Mouse (Mus musculus) heart, embryonic 16.5 days (tissue): ENCODE results near the gene Grasp. TPM values are rescaled to one million over a fixed set of nuclear protein-coding genes. Genes with fewer than 3 reads are reported as not detected.

Source experiments
- ATAC-seq: fragments of 200-750 bp; cut with Nextera tagmentation; replicated peaks from 2 replicates; pipeline ENCODE4 v1.8.0; 2017; ENCODE audit warnings: moderate number of reproducible peaks; ENCODE audit not compliant: insufficient read depth, low FRiP score; ENCODE audit errors: extremely low read depth
- H3K27ac ChIP-seq: fragments of 300-500 bp; sonication (generic); 2 replicates; pipeline ENCODE4 v1.5.1; 2014; ENCODE audit warnings: mild to moderate bottlenecking, low read length, control low read depth, moderate library complexity
- H3K27me3 ChIP-seq: fragments of 300-500 bp; sonication (generic); 2 replicates; pipeline ENCODE4 v1.6.1; 2014; ENCODE audit warnings: low read length, mixed read lengths; ENCODE audit not compliant: control insufficient read depth, insufficient read depth
- H3K36me3 ChIP-seq: fragments of 300-500 bp; sonication (generic); 2 replicates; pipeline ENCODE4 v1.6.1; 2014; ENCODE audit not compliant: control insufficient read depth, insufficient read depth
- H3K4me1 ChIP-seq: fragments of 300-500 bp; sonication (generic); 2 replicates; pipeline ENCODE4 v1.6.1; 2014; ENCODE audit warnings: low read length, mixed read lengths; ENCODE audit not compliant: control insufficient read depth, insufficient read depth
- H3K4me2 ChIP-seq: fragments of 300-500 bp; sonication (generic); 2 replicates; pipeline ENCODE4 v1.6.1; 2014; ENCODE audit warnings: low read depth, mild to moderate bottlenecking, control low read depth, low read length
- H3K4me3 ChIP-seq: fragments of 300-500 bp; sonication (generic); 2 replicates; pipeline ENCODE4 v1.5.1; 2014; ENCODE audit warnings: mild to moderate bottlenecking, control low read depth, low read length
- H3K9ac ChIP-seq: fragments of 300-500 bp; sonication (generic); 2 replicates; pipeline ENCODE4 v1.6.1; 2014; ENCODE audit warnings: low read length, control low read depth
- H3K9me3 ChIP-seq: fragments of 300-500 bp; sonication (generic); replicated peaks from 2 replicates; pipeline ENCODE4 v1.6.1; 2016; ENCODE audit warnings: low read length; ENCODE audit not compliant: control insufficient read depth
- WGBS: fragments of 180-500 bp; shearing (Covaris S2); extraction: QIAGEN DNeasy Blood & Tissue Kit; methylation state at CpG from one replicate; pipeline ENCODE4 v1.1.7; 2014; 5-methylcytosine and 5-hydroxymethylcytosine counted together
- polyA plus RNA-seq: library from polyadenylated mRNA; unstranded; fragments of >200 nt; fragmentation: Nextera tagmentation; extraction: Ambion mirVana; gene quantifications from 2 replicates; pipeline ENCODE4 v1.2.1, GENCODE M21; 2015

Gene Grasp
- polyA plus RNA-seq, 1 experiment from 2014 or later: 3.4 TPM

- Histone ChIP-seq H3K27ac (no peak overlapping the region), H3K27me3 (no peaks in the 10 kb centered on the region), H3K4me1 (peaks cover 2% of the 10 kb centered on the region; the same call in 1 of the 2 replicates), H3K4me3 (no peak overlapping the region), H3K9ac (no peak overlapping the region), H3K4me2 (no peak overlapping the region), H3K9me3 (no peaks in the 10 kb centered on the region), H3K36me3 (peaks cover 14% of the 10 kb centered on the region)
- ATAC-seq: no peak
- WGBS: 76% methylated on average over 4 of the region's 4 CpGs
Measured at GRCm38 (mm10) chr15:101216036-101216435, 8.0 kb upstream of the Grasp start.

DNA sequence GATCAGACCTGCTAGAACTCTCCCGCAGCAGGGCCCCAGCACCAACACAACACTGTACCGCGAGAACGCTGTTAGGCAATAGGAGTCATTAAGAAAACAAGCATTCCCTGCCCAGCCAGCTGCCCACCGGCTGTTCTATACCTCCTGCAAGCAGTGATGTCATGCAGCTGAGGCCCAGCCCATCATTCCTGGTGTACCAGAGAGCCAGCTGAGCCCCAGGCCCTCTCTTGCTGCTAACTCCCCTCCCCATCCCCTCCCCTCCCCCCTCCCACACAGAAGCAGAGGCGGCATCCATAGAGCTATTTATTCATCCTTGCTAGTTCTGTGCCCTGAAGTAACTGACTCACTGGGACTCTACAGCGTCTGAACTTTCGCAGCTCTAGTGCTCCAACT, 3.1 kb upstream of the Grasp start:
- Histone ChIP-seq H3K4me2 (no peak overlapping the region), H3K27me3 (peaks cover 10% of the 10 kb centered on the region), H3K9me3 (no peaks in the 10 kb centered on the region), H3K36me3 (no peaks in the 10 kb centered on the region), H3K9ac (no peak overlapping the region), H3K4me3 (no peak overlapping the region), H3K27ac (no peak overlapping the region), H3K4me1 (peaks cover 19% of the 10 kb centered on the region)
- WGBS: 13% methylated on average over 8 of the region's 8 CpGs
- no peak for ATAC-seq

- no peaks in the 10 kb centered on the region for H3K9me3 ChIP-seq
- H3K4me2 ChIP-seq: peak overlapping the region; percentile 63
- peak overlapping the region; percentile 45 for H3K4me3 ChIP-seq
- no peak for ATAC-seq
- peaks cover 11% of the 10 kb centered on the region for H3K27me3 ChIP-seq
- no peak overlapping the region for H3K9ac ChIP-seq
- peaks cover 21% of the 10 kb centered on the region for H3K4me1 ChIP-seq
- WGBS: 5% methylated on average over 14 of the region's 14 CpGs
- H3K27ac ChIP-seq: no peak overlapping the region
- H3K36me3 ChIP-seq: no peaks in the 10 kb centered on the region
Measured at GRCm38 (mm10) chr15:101221298-101222104, 2.5 kb upstream of the Grasp start.

DNA sequence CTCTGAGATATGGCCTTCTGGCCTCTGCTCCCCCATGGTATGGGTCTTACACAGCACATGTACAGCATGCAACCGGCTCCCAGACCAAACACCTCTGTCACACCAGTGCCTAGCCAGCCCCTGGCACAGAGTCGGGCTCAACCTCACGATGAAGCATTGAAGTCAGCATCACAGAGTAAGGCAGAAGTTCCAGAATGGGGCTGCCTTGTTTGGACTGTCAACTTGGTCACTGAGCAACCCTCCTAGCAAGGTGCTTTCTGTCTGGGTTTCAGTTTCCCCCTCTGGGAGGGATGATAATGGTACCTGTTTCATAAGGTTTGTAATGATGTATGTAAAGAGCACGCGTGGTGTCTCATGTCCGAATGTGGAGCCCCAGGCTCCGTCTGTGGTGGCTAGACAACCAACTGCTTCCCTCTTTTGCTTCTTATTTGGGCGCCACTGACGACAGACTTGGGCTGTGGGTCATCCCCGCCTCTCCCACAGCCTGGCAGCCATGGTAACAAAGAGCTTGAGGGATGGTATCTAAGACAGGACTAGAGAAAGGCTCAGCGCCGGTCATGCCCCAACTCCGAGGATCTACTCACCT, 998 bp upstream of the Grasp start:
- Histone ChIP-seq H3K27ac (no peak overlapping the region), H3K27me3 (peaks cover 11% of the 10 kb centered on the region), H3K4me2 (no peak overlapping the region), H3K36me3 (0 out of 2 replicates have a peak, but pooled peaks cover 2% of the 10 kb centered on the region), H3K9me3 (no peaks in the 10 kb centered on the region), H3K4me1 (peaks cover 21% of the 10 kb centered on the region), H3K9ac (no peak overlapping the region), H3K4me3 (no peak overlapping the region)
- WGBS: 48% methylated on average over 13 of the region's 13 CpGs
- no peak for ATAC-seq

DNA sequence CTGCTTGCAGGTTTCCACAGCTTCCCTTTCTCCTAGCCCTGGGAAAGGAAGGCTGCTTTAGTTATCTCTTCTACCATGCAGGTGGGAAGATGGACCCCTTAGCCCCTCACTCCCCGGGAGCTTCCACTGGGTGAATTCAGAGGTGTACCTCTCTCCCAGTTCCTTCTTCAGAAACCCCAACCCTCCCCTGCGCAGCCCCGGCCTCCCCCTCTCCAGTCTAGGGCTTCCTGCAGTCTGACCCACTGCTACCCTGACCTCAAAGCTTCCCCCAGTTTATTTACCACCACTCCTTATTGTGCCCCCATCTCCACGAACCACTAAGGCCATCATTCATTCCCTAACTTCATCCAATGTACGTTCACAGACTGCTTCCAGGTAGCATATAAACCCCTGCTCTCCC, 392 bp upstream of the Grasp start:
- Histone ChIP-seq H3K4me1 (peaks cover 25% of the 10 kb centered on the region), H3K9me3 (no peaks in the 10 kb centered on the region), H3K4me2 (peak overlapping the region; percentile 88), H3K4me3 (peak overlapping the region; percentile 90), H3K27ac (no peak overlapping the region), H3K27me3 (peaks cover 11% of the 10 kb centered on the region), H3K9ac (peak overlapping the region; percentile 94), H3K36me3 (peaks cover 2% of the 10 kb centered on the region; the same call in 1 of the 2 replicates)
- 0 out of 2 replicates have a peak, but pooled peaks have one; percentile 1 for ATAC-seq
- WGBS: 7% methylated on average over 5 of the region's 5 CpGs

- Histone ChIP-seq H3K27ac (peak overlapping the region; percentile 86), H3K27me3 (peaks cover 11% of the 10 kb centered on the region), H3K9ac (peak overlapping the region; percentile 94), H3K4me2 (peak overlapping the region; percentile 88), H3K36me3 (peaks cover 6% of the 10 kb centered on the region; the same call in 1 of the 2 replicates), H3K4me1 (peaks cover 27% of the 10 kb centered on the region), H3K4me3 (peak overlapping the region; percentile 90), H3K9me3 (no peaks in the 10 kb centered on the region)
- 13% methylated on average over 14 of the region's 14 CpGs for WGBS
- no peak for ATAC-seq
Measured at GRCm38 (mm10) chr15:101224977-101225376, 989 bp downstream of the Grasp start.

- 22% methylated on average over 7 of the region's 7 CpGs for WGBS
- Histone ChIP-seq H3K4me3 (no peak overlapping the region), H3K9ac (0 out of 2 replicates have a peak overlapping the region, but pooled peaks have one; percentile 11), H3K27ac (peak overlapping the region; percentile 76), H3K4me2 (peak overlapping the region; percentile 20), H3K9me3 (no peaks in the 10 kb centered on the region), H3K27me3 (peaks cover 11% of the 10 kb centered on the region), H3K36me3 (peaks cover 19% of the 10 kb centered on the region), H3K4me1 (peaks cover 23% of the 10 kb centered on the region)
- peak; percentile 28 for ATAC-seq
Measured at GRCm38 (mm10) chr15:101227971-101228370, 4.0 kb downstream of the Grasp start.

DNA sequence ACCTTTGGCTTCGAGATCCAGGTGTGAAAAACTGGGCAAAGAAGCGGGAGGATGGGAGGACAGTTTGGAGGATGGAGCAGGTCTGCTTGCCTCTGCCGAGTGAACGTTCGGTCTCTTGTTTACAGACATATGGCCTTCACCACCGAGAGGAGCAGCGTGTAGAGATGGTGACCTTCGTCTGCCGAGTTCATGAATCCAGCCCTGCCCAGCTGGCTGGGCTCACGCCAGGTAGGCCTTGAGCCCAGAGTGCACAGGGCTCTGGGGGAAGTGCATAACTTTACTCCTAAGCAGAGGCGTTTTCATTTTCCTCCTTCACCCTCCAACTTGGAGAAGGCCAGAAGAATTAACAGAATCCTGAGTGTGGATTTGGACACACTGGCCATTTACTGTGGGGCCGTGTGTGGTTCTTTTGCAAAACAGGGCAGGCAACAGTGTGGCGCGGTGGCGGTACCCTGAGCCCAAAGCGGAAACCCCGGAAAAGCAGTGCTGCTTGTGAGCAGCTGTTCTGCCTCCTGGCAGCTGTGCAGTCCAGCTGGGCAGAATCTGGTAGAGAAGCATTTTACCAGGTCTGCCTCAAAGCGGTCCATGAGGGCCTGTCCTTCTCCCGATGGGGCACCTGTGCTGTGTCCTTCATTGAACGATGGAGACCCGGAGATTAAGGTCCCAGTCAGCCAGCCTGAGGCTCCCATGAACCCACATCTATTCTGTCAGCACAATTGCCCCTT, 5.0 kb downstream of the Grasp start:
- 79% methylated on average over 21 of the region's 21 CpGs for WGBS
- H3K27ac ChIP-seq: no peak overlapping the region; the same call in 1 of the 2 replicates
- 0 out of 2 replicates have a peak, but pooled peaks cover 4% of the 10 kb centered on the region for H3K27me3 ChIP-seq

More for the DNA sequence above, 5.0 kb downstream of the Grasp start:
- peaks cover 19% of the 10 kb centered on the region for H3K4me1 ChIP-seq
- no peak overlapping the region for H3K4me2 ChIP-seq
- no peaks in the 10 kb centered on the region for H3K9me3 ChIP-seq
- H3K4me3 ChIP-seq: no peak overlapping the region
- peaks cover 19% of the 10 kb centered on the region for H3K36me3 ChIP-seq
- ATAC-seq: no peak
- H3K9ac ChIP-seq: no peak overlapping the region
